Mouse (Mus musculus): ENCODE results near the gene Ncoa1. TPM values are rescaled to one million over a fixed set of nuclear protein-coding genes. Genes with fewer than 3 reads are reported as not detected.

Ncoa1 gene
- total RNA-seq (2017): 15.4 and 55.1 TPM in 2 replicates

DNA sequence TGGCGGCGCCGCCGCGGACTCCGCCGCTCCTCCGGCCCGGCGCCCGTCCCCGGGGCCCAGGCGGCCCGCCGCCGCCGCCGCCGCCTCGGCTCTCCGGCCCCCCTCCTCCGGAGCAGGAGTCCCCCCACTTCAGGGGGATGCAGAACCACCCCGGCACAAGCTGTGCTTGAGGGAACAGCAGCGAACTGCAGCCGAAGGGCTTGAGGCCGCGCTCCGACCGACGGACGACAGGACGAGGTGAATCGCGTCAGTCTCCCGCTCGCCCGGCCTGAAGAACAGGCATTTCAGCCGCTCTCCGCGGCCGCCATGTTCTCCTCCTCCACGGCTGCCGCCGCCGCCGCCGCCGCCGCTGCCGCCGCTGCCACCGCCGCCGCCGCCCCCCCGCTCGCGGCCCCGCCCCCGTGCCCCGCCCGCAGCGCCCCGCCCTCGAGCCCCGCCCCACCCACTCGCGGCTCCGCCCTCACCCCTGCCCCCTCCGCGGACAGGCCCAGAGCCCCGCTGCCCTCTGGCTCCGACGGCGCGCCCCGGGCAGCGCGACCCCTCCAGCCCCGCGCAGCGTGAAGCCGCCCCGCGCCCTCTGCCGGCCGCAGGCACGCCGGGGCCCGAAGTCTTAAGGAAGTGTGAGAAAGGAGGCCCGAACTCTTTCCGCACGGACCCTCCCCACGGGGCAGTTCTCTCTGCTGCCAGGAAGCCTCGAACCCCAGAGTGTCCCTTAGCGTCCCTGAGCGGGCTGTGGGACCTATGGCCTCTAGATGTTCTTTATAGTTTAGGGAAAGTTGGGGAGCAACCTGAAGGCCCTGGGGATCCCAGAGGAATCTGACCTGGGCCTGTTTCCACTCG lies at the start of gene Ncoa1:
Gene Ncoa1, minus strand, starts transcription at position 351 of the 840 bp plus-strand sequence.
- ATAC-seq (replicated peaks; ENCODE audit: low read depth, poor library complexity, severe bottlenecking): peak; percentile 70

GRCm38 (mm10) chr12:4524546-4524945 lies 47.6 kb upstream of the Ncoa1 start:
- ATAC-seq (replicated peaks; ENCODE audit: low read depth, poor library complexity, severe bottlenecking): no peak

GRCm38 (mm10) chr12:4523688-4524298 lies 46.8 kb upstream of the Ncoa1 start:
- no peak for ATAC-seq (replicated peaks; ENCODE audit: low read depth, poor library complexity, severe bottlenecking)

DNA sequence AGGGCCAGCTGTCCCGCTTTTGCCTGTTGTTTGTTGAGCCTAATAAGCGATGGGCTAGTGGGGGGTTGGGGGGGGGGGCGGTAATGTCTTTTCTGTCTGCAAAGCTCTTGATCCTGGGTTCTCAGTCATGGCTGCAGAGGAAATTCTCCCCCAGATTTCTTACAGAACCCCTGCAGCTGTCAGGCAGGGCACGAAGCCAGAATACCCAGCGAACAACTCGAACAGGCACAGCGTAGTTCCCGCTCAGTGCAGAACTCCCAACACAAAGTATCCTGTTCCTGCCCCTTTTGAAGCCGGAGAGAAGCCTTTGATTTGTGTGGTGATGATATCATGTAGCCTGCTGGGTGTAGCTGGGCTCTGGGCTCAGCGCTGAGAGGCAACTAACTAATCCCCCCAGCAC lies 46.2 kb upstream of the Ncoa1 start:
- no peak for ATAC-seq (replicated peaks; ENCODE audit: low read depth, poor library complexity, severe bottlenecking)

DNA sequence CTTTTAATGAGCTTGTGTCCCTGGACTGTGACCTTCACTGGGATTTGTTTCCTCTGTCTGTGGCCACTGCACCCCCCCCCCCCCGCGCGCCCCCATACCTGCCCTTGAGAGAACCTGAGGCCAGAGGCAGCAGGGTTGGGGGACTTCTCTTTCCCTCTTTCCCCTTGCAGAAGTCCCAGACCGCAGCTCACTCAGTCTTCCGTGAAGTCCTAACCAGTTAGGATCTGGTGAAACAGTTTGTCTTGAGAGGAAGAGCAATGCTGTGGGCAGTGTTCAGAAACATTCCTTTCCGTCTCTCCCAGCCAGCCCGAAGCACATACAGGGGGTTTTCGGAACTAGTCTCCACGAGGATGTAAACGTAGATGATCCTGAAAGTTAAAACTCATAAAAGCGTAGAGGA lies 42.0 kb upstream of the Ncoa1 start:
- no peak for ATAC-seq (replicated peaks; ENCODE audit: low read depth, poor library complexity, severe bottlenecking)

- no peak for ATAC-seq (replicated peaks; ENCODE audit: low read depth, poor library complexity, severe bottlenecking)
Observed at GRCm38 (mm10) chr12:4509591-4510061, 32.6 kb upstream of the Ncoa1 start.

GRCm38 (mm10) chr12:4508182-4508581 lies 31.2 kb upstream of the Ncoa1 start:
- ATAC-seq (replicated peaks; ENCODE audit: low read depth, poor library complexity, severe bottlenecking): no peak

GRCm38 (mm10) chr12:4507461-4507860 lies 30.5 kb upstream of the Ncoa1 start:
- no peak for ATAC-seq (replicated peaks; ENCODE audit: low read depth, poor library complexity, severe bottlenecking)

DNA sequence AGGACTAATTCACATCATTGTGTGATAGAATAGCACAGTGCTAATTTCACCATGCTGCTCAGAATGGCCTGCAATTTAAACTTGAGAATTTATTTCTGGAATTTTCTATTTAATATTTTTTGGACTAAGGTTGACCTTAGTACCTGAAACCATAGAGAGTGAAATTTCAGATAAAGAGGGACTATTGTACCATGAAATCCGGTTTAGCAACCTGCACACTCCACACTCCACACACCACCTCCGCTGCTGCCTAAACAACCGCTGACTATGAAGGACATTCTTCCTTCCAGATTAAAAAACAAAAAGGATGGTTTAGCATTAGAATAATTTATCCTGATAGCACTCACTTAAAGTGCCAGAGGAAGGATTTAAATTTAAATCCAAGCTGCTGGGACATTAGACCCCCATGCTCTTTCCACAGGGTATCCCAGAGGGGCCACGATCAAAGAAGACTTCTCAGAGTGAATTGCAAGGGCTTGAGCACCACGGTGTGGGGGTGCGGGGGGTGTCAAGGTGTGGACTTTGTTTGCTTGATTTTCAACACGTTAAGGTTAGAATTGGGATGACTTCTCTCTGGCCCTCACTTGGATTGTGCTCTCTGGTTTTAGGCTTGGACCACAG lies 29.9 kb upstream of the Ncoa1 start:
- ATAC-seq (replicated peaks; ENCODE audit: low read depth, poor library complexity, severe bottlenecking): no peak

DNA sequence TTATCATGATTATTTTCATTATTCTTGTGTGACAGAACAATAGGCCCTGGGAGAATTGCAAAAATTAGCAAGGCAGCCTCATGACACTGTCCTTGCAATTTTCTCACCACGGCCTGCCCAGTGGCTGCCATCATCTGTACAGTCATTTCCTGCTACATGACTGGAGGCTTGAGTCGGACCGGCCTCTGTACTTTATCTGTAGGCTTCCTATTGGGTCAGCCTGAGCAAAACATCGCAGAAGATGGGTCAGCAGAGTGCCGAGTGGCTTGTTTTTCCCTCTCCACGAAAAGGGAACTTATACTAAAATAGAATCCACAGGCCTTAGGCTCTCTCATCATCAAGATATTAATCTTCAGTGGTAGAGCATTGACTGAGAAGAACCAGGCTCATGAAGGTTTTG lies 28.3 kb upstream of the Ncoa1 start:
- ATAC-seq (replicated peaks; ENCODE audit: low read depth, poor library complexity, severe bottlenecking): peak; percentile 16

- ATAC-seq (replicated peaks; ENCODE audit: low read depth, poor library complexity, severe bottlenecking): no peak
Observed at GRCm38 (mm10) chr12:4503673-4504326, 26.8 kb upstream of the Ncoa1 start.

- peak; percentile 92 for ATAC-seq (replicated peaks; ENCODE audit: low read depth, poor library complexity, severe bottlenecking)
Observed at GRCm38 (mm10) chr12:4501916-4502315, 24.9 kb upstream of the Ncoa1 start.

DNA sequence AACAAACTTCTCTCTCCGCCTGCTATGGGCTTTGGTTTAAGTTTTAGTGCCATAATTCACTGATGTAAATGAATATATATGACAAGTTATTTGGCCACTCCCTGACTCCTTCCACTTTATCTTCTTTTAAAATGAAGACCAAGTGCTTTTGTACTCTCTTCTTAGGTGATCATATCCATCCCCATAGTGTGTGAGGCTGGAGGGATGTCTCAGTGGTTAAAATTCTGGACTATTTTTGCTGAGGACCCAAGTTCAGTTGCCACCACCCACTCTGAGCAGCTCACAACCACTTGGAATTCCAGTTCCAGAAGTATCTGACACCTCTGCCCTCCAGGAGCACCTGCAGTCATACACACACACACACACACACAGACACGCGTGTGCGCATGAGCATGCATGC lies 23.5 kb upstream of the Ncoa1 start:
- ATAC-seq (replicated peaks; ENCODE audit: low read depth, poor library complexity, severe bottlenecking): no peak

- no peak for ATAC-seq (replicated peaks; ENCODE audit: low read depth, poor library complexity, severe bottlenecking)
Observed at GRCm38 (mm10) chr12:4499651-4500175, 22.7 kb upstream of the Ncoa1 start.

GRCm38 (mm10) chr12:4488411-4488810 lies 11.4 kb upstream of the Ncoa1 start:
- no peak for ATAC-seq (replicated peaks; ENCODE audit: low read depth, poor library complexity, severe bottlenecking)

DNA sequence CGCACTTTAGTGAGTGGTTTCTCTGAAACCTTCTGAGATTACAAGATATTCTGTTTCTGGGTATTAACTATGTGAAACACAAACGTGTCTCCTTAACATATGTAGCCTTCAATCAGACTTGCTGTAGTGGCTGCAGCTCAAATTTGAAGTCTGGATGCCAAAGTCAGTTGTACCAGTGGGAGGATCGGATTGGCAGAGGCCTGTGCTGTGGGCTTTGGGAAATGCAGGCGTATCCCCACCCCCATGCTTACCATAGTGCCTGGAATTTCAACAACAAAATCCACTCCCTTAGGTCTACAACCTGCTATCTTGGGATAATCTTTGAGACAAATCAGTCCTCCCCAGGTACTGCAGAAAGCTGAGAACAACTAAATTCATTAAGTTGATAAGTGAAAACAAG lies 6.4 kb upstream of the Ncoa1 start:
- ATAC-seq (replicated peaks; ENCODE audit: low read depth, poor library complexity, severe bottlenecking): no peak

- ATAC-seq (replicated peaks; ENCODE audit: low read depth, poor library complexity, severe bottlenecking): no peak
Observed at GRCm38 (mm10) chr12:4481687-4482086, 4.7 kb upstream of the Ncoa1 start.

GRCm38 (mm10) chr12:4480250-4480649 lies 3.3 kb upstream of the Ncoa1 start:
- ATAC-seq (replicated peaks; ENCODE audit: low read depth, poor library complexity, severe bottlenecking): no peak

- ATAC-seq (replicated peaks; ENCODE audit: low read depth, poor library complexity, severe bottlenecking): no peak
Observed at GRCm38 (mm10) chr12:4479171-4479881, 2.3 kb upstream of the Ncoa1 start.
